Mouse (Mus musculus): ENCODE data around the gene Pde3a.

Gene Pde3a

GRCm38 (mm10) chr6:141403943-141404342, 154.9 kb downstream of the Pde3a start:
- no peak for DNase-seq (ENCODE audit: low spot score in 2 of 2)

DNA sequence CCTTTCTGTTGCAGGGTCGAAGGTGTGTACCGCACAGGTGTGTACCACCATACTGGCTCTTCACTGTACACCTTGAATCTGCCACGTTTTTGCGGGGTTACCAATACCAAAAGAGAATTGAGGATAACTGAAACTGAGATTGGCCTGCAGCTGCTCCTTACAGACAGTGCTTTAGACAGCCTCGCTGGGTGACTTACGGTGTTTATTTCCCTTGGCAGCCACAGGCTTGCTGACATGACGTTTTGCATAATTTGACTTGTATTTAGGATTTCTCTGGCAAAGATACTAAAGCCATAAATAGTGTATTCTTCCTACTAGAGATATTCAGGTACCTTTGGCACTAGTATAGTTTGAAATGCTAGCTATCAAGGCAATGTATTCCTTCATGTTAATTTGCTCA, 155.6 kb downstream of the Pde3a start:
- no peak for DNase-seq (ENCODE audit: low spot score in 2 of 2)

DNA sequence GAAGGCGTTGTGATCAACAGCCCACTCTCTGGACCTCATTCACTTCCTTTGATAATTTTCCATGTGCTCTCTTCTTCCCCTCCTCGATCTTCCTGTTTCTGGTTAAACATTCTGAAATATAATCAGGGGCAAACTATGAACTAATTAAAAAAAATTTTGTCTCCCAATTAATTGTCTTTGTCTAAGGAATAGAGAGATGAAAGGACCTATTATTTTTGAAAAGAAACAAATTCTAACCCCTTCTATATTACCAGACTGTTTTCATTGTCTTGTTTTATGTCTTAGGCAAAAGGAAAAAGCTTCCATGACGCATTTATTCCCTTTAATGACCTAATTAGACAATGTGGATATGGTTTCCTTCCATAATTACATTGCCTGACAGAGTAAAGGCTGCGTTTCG, 156.4 kb downstream of the Pde3a start:
- no peak for DNase-seq (ENCODE audit: low spot score in 2 of 2)

DNA sequence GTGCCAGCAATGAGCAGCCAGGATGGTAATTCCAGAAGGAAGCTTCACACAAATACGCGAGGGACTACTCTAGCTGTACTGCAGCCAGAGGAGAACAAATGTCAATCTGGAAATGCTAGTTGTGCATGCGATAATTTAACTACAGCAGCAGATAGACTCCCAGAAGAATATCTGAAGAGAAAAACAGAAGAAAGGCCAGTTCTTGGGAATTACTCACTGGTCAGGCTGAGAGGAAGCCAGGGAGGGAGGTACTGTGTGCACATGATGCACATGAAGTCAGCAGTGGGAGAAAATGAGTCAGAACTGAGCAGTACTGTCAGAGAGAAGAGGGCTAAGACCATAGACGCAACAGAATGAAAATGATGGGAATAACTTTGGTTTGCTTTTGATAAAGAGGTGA, 159.7 kb downstream of the Pde3a start:
- DNase-seq (ENCODE audit: low spot score in 2 of 2), result no peak

DNA sequence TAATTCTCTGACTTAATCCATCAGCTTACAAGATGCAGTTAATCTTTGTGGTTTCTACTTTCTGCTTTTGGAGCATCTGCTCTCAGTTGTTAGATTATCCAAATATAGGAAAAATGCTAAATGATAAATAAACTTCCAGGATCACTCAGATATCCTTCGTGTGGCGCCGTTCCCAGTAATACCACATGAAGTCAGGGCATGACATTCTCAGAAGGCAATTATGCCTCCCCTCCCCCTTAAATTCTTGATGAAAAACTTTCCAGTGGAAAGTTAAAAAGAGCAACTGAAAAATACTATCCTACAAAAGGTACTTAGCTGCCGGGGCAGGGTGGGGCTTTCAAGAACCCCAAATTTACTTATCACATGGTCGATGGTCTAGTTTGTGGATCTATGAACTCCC, 161.8 kb downstream of the Pde3a start:
- no peak for DNase-seq (ENCODE audit: low spot score in 2 of 2)

- no peak for DNase-seq (ENCODE audit: low spot score in 2 of 2)
These were observed 176.0 kb downstream of the Pde3a start for GRCm38 (mm10) chr6:141425114-141425513.

DNA sequence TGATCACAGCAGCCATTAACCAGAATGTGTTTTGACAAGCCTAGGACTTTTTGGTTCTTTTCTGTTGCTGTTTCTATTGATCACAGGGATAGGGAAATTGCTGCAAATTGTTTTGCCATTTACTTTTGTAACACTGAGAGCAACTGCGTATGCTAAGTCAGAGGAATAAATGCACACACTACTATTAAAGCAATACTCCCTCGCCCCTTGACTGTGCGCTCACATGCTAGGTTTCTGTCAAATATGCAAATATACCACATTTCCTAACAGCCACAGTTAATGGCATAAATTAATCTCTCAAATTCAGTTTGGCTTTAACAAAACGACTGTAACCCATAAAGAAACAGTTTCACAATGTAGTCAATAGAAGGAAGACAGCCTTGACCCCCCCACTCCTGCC, 179.5 kb downstream of the Pde3a start:
- no peak for DNase-seq (ENCODE audit: low spot score in 2 of 2)

GRCm38 (mm10) chr6:141430134-141430533, 181.1 kb downstream of the Pde3a start:
- no peak for DNase-seq (ENCODE audit: low spot score in 2 of 2)

- DNase-seq (ENCODE audit: low spot score in 2 of 2), result no peak
These were observed 183.4 kb downstream of the Pde3a start for GRCm38 (mm10) chr6:141432271-141432974.

DNA sequence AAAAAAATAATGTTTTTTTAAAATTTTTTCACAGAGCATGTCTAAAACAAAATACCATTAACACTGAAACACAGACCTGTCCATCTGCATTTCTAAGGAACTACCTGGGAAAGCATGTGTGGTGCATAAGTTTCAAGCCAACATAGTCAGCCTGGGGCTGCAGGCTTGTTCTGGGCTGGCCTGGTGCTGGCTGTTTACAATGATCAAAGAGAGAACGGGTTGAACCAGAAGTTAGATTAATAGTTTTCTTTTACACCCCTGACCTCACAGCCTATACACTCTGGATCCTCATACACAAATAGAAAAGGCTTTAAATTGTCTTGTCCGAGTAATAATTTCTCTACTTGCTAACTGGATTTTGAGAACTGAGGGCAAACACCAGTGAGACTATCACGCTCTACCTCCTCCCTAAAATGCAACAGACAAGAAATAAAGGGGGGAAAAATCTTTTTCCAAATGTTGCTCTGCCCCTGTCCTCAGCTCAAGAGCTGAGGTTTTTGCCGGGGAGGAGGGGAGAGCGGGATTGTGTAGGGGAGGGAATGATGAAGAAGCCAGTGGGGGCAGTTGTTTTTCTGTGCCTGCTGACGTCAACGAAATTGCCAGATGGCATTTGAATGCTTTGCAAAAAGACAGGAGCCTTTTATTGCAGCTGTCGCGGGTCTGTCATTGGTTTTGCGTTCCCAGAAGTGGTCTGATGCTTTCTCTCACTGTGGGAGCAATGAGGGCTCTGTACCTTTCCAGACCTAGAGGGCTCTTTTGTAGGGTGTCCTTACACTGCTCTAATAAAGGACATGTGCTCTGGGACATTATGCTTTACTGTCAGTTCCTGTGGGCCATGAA, 185.1 kb downstream of the Pde3a start:
- peak; percentile 12 to 18 for DNase-seq (ENCODE audit: low spot score in 2 of 2)

DNA sequence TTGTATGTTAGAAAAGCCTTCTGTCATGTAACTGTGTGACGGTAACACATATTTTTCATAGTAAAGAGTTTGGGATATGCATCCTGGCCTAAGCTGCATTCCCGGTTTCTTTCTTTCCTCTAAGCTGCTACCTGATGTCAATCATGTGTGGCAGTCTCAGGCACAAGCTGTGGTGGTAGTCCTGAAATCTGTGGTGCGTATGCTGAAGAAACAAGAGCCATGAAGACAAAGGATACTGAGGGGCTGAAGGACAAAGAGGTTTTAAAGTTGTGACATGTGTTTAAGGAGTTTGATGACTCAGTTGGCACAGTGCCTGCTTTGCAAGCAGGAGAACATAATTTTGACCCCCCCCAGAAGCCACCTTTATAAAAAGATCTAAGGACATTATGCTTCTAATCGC, 186.1 kb downstream of the Pde3a start:
- DNase-seq (ENCODE audit: low spot score in 2 of 2), result no peak

DNA sequence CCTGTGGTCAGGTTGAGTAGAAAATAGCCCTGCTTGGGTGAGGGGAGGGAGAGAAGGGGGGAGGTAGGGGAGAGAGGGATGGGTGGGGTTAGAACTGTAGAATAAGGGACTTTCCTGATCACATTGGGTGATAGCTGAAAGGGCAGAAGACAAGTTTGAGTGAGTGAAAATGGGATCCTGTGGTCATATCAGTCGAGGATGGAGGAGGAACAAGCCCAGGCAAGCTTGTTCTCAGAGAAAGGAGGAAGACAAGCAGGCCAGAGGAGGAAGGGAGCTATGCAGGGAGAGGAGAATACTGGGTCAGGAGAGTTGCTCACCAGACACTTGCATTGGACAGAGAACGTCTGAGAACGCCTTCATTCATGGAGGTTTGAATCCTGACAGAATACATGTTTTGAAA, 190.9 kb downstream of the Pde3a start:
- DNase-seq (ENCODE audit: low spot score in 2 of 2), result no peak

DNA sequence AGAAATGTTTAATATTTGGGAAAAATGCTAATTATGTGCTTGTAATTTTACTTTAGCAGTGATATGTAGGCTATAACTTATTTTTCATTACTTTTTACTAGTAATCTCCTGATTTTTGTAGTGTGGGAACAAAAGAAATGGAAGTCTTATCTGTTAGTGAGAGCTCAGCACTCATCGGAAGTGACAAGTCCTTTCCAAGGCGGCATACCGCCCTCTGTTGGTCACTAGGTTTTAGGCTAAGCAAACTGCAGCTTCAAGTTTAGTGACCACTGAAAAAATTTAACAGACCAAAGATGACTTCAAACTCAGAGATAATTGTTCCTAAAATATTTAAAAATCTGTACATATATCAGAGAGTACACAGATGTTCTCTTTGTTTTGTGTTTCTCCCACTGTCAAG, 198.5 kb downstream of the Pde3a start:
- DNase-seq (ENCODE audit: low spot score in 2 of 2), result peak in 1 of 2 experiments; percentile 54

DNA sequence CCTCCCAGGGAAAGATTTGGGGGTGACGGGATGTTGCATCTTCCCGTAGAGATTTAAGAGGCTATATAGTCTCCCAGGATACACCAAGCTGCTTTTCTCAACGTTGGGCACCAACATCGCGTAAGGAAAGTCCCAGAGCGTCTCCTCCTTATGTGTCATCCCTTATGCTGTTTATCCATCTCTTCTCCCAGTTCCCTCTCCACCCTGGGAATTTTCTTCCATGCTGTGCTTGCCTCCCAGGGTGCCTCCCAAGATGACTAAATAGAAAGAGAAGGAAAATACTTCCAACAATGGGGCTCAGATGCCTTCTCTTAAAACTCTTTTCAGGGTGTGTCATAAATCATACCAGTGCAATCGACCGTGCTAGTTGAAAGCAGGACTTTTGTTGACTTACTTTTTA, 199.8 kb downstream of the Pde3a start:
- DNase-seq (ENCODE audit: low spot score in 2 of 2), result no peak

GRCm38 (mm10) chr6:141455335-141455734, 206.3 kb downstream of the Pde3a start:
- DNase-seq (ENCODE audit: low spot score in 2 of 2), result no peak

GRCm38 (mm10) chr6:141456591-141456990, 207.5 kb downstream of the Pde3a start:
- no peak for DNase-seq (ENCODE audit: low spot score in 2 of 2)

GRCm38 (mm10) chr6:141470251-141470650, 221.2 kb downstream of the Pde3a start:
- no peak for DNase-seq (ENCODE audit: low spot score in 2 of 2)

GRCm38 (mm10) chr6:141474223-141474622, 225.2 kb downstream of the Pde3a start:
- no peak for DNase-seq (ENCODE audit: low spot score in 2 of 2)

DNA sequence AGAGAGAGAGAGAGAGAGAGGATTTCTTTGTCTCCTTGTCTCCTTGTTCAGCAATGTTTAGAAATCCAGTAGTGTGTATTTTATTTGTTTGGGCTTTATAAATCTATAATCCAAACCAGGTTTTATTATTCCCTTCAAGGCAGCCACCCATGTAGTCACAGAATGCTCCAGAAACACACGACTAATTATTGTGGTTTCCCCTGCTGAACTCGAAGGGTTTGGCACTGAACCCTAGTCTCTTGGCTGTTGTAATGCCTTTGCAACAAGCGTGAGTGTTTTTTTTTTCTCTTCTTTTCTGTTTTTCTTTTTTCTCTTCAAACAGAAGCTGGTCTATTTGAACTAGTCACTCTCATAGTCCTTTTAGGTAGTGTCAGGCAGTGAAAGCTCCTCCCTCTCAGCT, 225.6 kb downstream of the Pde3a start:
- DNase-seq (ENCODE audit: low spot score in 2 of 2), result no peak

- DNase-seq (ENCODE audit: low spot score in 2 of 2), result no peak
These were observed 236.4 kb downstream of the Pde3a start for GRCm38 (mm10) chr6:141485302-141486021.

DNA sequence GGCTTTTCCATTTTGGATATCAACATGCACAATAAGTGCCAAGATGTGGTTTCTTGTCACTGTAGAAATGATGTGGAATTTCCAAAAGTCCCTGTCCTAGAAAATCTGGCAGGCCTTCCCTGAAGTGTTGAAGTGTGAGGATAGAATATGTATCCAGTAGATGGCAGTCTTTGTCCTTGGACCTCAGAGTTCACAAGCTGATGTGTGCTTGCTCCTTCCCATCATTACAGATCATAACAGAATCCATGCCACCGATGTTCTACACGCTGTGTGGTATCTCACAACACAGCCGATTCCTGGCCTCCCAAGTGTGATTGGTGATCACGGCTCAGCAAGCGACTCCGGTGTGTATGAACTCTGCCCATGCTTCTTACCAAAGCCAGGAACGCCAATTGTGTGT, 238.2 kb downstream of the Pde3a start:
- DNase-seq (ENCODE audit: low spot score in 2 of 2), result peak in 1 of 2 experiments; percentile 9

DNA sequence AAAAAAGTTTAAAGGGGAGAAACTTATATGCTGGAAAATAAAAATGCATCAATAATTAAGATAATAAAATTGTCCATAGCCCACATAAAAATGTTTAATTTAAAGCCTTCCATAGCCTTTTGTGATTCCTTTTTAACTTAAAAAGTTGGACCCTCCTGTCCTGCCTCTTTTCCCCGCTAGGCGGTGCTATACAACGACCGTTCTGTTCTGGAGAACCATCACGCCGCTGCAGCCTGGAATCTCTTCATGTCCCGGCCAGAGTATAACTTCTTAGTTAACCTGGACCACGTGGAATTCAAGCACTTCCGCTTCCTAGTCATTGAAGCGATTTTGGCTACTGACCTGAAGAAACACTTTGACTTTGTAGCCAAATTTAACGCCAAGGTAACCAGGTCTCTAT, 239.6 kb downstream of the Pde3a start:
- DNase-seq (ENCODE audit: low spot score in 2 of 2), result peak in 1 of 2 experiments; percentile 29

GRCm38 (mm10) chr6:141494909-141495308, 245.8 kb downstream of the Pde3a start:
- no peak for DNase-seq (ENCODE audit: low spot score in 2 of 2)

Data from frontal cortex, postnatal 10 days (tissue).